Mouse (Mus musculus): ENCODE data around the gene Bmp8a. TPM values are rescaled to one million over a fixed set of nuclear protein-coding genes. Genes with fewer than 3 reads are reported as not detected.
"Not testable (repeated sequence)": the region's sequence is repeated elsewhere in the genome, so short reads cannot be mapped to it uniquely, and the experiment has no call there.

The Bmp8a gene
- total RNA-seq, 2 experiments from 2014 or later: 0.15 TPM; not detected in 1

DNA sequence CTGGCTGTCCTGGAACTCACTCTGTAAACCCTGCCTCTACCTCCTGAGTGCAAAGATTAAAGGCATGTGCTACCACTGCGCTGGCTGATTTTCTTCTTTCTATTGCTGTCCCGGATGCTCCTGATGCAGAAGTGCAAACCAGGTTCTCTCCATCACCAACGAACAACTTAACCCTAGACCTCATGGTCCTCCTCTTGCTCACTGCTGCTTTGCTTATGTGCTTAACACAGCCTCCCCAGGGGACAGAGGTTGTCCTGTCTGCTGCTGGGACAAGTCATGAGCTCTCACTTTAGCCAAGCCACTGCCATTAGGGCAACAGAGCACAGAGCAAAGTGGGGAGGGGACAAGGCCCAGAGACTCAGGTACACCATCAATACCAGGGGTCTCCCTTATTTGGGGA lies 28.6 kb downstream of the Bmp8a start:
- no peak for DNase-seq (ENCODE audit: low spot score in 2 of 2)
- Histone ChIP-seq H3K4me3 (no peak overlapping the region), H3K27ac (no peak overlapping the region)
- no peak for TF ChIP-seq CTCF (conservative IDR thresholded peaks at IDR 0.05)

DNA sequence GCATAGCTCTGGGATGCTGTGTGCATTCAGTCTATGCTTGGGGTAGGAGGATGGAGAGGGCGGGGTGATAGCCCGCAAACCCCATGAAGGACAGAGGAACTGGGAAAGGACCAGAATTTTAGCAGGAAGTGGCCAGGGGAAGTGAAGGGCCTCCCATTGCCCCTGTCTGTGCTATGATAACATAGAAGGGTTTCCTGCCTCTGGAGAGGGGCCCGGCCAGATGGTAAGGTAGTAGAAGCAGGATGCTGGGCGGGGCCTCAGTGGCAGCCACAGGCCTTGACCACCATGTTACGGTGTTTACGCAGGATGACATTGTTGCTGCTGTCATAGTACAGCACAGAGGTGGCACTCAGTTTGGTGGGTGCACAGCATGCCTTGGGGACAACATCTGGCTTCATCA lies 30.0 kb downstream of the Bmp8a start:
- no peak overlapping the region for H3K4me3 ChIP-seq
- DNase-seq (ENCODE audit: low spot score in 2 of 2): no peak
- H3K27ac ChIP-seq: no peak overlapping the region
- TF ChIP-seq CTCF (conservative IDR thresholded peaks at IDR 0.05): no peak

DNA sequence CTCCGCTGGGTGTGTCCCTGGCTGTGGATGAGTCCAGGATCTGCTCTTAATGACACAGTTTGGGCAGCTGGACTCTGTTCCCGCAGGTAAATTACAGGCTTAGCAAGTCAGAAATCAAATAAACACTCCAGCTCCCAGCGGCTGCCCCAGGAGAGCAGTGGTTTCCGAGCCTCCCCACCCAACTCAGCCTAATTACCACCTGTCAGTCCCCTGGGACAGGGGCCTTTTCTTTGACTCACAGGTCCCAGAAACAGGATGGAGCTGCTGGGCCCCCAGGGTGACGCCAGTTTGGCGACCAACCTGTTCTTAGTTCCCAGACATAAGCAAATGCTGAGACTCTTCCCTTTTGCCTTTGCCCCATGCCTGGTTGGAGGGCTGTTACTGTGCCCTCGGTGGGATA lies 31.2 kb downstream of the Bmp8a start:
- H3K27ac ChIP-seq: no peak overlapping the region
- no peak for DNase-seq (ENCODE audit: low spot score in 2 of 2)
- no peak overlapping the region for H3K4me3 ChIP-seq
- no peak for TF ChIP-seq CTCF (conservative IDR thresholded peaks at IDR 0.05)

DNA sequence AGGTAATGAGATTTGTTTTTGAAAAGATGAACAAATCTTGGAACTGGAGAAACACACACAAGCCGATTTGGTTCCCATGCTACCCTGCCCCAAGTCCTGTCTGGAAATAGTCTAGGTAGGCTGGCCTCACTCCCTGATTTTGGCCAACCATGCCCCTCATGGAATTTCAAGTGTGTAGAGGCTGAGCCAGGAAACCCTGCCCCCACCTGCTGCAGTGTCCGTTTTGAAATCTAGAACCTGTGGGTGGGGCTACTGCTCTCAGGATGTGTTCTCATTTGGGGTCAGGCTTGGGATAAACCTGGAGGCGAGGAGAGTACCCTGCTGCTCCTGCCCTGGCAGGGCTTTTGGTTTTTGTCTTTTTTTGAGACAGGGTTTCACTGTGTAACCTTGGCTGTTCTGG lies 34.8 kb downstream of the Bmp8a start:
- no peak overlapping the region for H3K4me3 ChIP-seq
- no peak for TF ChIP-seq CTCF (conservative IDR thresholded peaks at IDR 0.05)
- no peak overlapping the region for H3K27ac ChIP-seq
- no peak for DNase-seq (ENCODE audit: low spot score in 2 of 2)

DNA sequence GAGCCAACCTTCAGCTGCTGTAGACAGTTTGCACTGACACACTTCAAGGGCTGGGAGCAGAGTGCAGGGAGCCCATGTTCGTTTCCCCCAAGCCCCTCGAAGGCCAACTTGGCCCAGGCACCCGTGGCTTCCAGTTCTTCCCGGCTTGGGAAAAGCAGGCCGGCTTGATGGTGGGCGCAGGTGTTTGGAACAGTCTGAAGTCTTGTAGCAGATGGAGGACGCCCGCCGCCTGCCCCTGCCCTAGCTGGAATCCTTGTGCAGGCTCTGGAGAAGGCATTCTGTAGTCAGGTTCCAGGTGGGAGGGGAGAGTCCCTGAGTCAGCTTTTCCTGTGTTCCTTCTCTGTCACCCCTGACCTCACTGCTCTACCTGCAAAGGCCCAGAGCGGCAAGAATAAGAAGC lies 36.1 kb downstream of the Bmp8a start:
- DNase-seq (ENCODE audit: low spot score in 2 of 2): no peak
- Histone ChIP-seq H3K4me3 (no peak overlapping the region), H3K27ac (0 out of 2 replicates have a peak overlapping the region, but pooled peaks have one; percentile 2)
- TF ChIP-seq CTCF (conservative IDR thresholded peaks at IDR 0.05): no peak

DNA sequence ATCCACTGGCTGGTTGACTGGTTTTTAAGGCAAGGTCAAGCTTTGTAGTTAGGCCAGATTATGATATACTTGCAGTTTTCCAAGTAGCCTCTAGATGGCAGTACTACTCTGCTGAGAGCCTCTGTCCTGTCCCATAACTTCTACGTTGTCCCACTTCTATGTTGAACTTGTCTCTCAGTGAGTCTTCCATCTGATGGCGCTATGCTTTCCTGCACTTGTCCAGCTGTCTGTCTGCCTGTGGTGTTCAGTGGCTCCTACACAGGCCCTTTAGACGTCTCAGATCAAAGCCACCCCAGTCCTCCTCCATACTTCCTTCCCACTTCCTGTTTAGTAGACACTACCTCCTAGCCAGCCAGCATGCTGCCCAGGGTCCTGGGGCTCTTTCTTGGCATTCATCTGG lies 37.3 kb downstream of the Bmp8a start:
- no peak overlapping the region for H3K4me3 ChIP-seq
- TF ChIP-seq CTCF (conservative IDR thresholded peaks at IDR 0.05): peak; percentile 90
- no peak overlapping the region for H3K27ac ChIP-seq
- peak; percentile 40 to 46 for DNase-seq (ENCODE audit: low spot score in 2 of 2)

DNA sequence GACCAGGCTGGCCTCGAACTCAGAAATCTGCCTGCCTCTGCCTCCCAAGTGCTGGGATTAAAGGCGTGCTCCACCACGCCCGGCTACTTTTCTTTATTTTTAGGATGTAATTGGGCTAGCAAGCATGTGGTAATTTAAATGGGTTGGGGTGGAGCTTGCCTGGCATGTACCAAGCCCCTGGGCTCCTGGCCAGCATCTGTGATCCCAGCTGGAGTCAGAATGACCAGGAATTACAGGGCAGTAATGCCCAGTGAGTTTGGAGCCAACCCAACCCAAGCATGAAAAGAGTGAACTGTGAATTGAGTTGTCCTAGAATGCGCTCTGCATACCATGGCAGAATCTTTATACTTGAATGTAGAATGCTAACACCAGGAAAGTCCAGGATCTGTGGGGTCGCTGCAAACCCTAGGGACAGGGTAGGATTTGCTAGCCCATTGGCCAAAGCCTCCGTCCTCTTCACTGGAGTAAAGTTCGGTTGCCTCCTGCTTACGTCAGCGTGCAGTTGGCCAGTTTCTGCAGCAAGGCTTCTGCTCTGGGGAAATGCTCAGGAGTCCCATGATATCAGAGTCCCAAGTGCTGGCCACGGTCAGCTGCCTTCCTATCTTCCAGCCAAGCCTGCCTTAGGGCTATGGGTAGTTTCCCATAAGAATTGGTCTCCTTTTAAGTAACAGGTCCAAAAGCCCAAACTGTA lies 43.9 kb downstream of the Bmp8a start:
- no peak overlapping the region for H3K27ac ChIP-seq
- TF ChIP-seq CTCF (conservative IDR thresholded peaks at IDR 0.05): no peak
- H3K4me3 ChIP-seq: no peak overlapping the region
- DNase-seq (ENCODE audit: low spot score in 2 of 2): no peak

DNA sequence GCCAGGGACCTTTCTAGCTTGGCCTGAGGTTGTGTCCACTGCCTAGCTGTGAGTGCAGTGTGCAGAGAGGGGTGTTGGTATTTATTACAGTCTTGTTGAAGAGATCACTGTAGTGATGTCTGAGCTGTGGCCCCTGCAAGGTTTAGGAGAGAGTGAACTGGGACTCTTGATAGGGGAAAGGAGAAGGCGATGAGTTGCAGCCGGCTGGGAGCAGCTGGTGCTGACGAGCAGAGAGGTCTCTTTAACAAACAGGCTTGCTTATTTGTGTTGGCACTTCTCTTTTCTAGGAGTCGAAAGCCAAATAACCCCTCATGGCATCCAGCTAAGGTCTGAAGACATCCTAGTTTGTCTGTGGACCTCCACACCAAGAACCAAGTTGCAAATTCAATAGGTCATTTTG lies 44.8 kb downstream of the Bmp8a start:
- no peak for TF ChIP-seq CTCF (conservative IDR thresholded peaks at IDR 0.05)

DNA sequence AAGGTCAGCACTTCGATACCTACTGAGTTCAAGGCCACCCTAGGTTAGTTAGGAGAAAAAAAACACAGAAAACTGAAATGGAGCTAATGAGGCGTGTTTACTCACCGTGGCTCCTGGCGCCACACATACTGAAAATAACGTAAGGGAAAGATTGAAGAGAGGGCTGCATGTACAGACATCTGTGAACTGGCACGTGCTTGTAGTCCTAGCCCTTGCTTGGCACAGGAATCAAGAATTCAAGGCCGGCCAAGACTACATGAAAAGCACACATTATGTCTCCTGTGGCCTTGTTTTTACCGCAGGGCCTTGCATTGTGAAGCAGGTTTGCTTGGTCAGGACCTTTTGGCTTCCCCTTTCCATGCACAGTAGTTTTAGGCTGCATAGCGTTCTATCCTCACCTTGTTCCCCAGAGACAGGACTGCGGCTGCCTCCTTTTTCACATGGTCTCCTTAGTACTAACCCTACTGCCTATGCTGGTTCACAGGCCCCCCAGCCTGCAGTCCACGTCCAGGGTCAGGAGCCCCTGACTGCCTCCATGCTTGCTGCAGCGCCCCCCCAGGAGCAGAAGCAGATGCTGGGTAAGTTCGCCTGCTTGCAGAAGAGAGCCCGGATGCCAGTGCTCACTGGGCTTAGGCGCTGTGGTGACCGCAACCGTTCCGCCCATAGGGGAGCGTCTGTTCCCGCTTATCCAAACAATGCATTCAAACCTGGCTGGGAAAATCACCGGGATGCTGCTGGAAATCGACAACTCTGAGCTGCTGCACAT lies 45.7 kb downstream of the Bmp8a start:
- H3K27ac ChIP-seq: no peak overlapping the region
- DNase-seq (ENCODE audit: low spot score in 2 of 2): no peak
- no peak for TF ChIP-seq CTCF (conservative IDR thresholded peaks at IDR 0.05)
- H3K4me3 ChIP-seq: no peak overlapping the region

More for the DNA sequence above, 44.8 kb downstream of the Bmp8a start:
- H3K4me3 ChIP-seq: no peak overlapping the region
- DNase-seq (ENCODE audit: low spot score in 2 of 2): no peak
- H3K27ac ChIP-seq: no peak overlapping the region

DNA sequence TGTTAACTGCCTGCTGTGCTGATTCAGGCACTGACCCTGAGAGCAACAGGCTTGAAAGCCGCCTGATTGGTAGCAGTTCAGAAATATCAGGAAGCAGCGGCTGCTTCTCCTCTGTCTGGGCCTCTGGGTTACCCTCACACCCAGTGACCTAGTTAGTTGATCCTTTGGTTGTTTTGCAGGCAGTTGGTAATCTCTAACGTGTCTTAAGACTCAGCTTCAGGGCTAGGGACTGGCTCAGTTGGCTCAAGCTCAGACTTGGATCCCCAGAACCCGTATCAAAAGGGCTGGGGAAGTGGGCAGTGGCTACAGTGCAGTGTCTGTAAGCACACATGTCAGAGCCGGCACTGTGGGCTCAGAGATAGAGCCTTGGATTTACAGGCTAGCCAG lies 46.9 kb downstream of the Bmp8a start:
- no peak for DNase-seq (ENCODE audit: low spot score in 2 of 2)
- no peak for TF ChIP-seq CTCF (conservative IDR thresholded peaks at IDR 0.05)
- Histone ChIP-seq H3K27ac (no peak overlapping the region), H3K4me3 (no peak overlapping the region)

DNA sequence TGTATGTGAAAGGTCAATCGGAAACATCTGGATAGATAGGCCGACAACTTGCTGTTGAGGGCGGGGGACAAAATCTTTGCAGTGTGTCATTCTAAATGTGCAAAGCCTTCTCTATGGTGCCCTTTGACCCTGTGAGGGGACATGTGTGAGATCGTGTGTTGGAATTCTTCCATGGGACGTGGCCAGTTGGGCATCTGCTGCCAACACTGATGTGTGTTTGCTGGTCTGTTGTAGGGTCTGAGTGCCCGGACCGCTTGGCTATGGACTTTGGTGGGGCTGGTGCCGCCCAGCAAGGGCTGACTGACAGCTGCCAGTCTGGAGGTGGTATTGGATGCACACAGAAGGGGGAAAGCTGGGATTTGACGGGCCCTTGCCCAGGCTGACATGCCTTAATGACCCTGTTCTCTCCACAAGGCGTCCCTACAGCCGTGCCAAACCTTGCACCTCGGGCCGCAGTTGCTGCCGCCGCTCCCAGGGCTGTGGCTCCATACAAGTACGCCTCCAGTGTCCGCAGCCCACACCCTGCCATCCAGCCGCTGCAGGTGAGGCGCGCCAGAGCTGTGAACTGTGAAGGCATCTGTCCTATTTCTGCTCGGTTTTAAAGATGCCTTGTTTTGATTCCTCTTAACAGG lies 47.4 kb downstream of the Bmp8a start:
- no peak for TF ChIP-seq CTCF (conservative IDR thresholded peaks at IDR 0.05)
- H3K27ac ChIP-seq: no peak overlapping the region
- no peak overlapping the region for H3K4me3 ChIP-seq
- DNase-seq (ENCODE audit: low spot score in 2 of 2): no peak

DNA sequence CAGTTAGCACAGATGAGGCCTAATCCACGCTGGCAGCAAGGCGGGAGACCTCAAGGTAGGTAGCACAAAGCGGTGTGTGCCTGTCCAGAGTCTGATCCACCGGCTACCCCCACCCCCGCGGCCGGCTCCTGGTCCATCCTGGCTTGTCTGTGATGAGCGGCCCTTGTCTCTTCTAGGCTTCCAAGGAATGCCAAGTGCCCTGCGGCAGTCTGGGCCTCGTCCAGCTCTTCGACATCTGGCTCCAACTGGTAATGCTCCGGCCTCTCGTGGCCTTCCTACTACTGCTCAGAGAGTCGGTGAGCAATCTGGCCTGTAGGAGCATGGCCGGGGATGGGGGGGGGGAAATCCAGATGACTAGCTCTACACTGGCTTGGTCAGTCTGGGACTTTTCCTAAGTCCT lies 48.0 kb downstream of the Bmp8a start:
- H3K27ac ChIP-seq; DNase-seq (ENCODE audit: low spot score in 2 of 2); H3K4me3 ChIP-seq: not testable (repeated sequence)

DNA sequence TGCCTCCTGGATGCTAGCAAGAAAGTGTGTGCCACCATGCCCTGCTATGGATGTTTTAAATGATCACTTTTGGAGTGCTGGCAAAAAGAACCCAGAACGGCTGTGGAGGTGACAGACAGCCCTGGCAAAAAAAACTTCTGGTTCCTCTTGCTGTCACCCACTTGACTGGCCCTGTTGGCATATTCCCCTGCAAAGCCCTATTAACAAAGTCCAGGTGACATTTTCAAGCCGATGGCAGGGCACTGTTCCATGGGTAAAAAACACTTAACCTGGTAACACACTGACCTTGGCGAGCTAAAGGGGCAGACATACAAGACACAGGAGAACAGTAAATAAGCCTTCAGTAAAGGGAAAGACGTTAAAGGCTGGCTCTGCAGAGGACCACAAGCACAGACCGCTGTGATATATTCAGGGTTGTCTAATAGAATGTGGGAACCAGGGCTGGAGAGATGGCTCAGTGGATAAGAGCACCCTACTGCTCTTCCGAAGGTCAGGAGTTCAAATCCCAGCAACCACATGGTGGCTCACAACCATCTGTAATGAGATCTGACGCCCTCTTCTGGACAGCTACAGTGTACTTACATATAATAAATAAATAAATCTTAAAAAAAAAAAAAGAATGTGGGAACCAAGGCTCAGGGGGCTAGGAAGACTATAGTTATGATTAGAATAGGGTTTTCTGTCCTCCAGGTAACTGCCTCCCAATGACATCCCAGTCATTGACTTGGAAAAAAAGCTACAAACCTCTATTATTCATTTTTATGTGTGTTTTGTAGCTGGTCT lies 49.2 kb downstream of the Bmp8a start:
- DNase-seq (ENCODE audit: low spot score in 2 of 2): no peak
- peak; percentile 50 for TF ChIP-seq CTCF (conservative IDR thresholded peaks at IDR 0.05)
- Histone ChIP-seq H3K27ac (no peak overlapping the region), H3K4me3 (no peak overlapping the region)

Data from layer of hippocampus, adult 2 months (tissue).